Mouse (Mus musculus): ENCODE measurements around the gene Ift46. TPM values are rescaled to one million over a fixed set of nuclear protein-coding genes. Genes with fewer than 3 reads are reported as not detected.

Ift46 gene
- polyA plus RNA-seq, 1 experiment, result 67.5 TPM

DNA sequence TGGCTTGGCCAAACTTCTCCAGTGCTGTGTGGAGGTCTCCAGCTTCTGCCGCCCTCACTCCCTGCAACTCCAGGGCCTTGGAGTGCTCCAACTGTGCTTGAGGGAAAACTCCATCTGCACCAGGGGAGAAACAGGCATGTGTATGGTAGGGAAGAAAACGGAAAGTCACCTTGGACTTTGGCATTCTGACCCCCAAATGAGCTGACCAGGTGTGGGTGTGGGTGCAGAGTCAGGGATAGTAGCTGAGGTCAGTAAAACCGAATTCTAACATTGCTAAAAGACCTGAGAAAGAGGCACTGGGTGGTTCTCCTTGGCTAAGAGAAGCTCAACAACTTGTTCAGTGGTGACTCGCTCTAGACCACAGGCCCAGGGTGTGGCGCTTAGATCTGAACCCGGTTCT, 34.0 kb downstream of the Ift46 start:
- WGBS, result 71% methylated on average over 6 of the region's 6 CpGs
- Histone ChIP-seq H3K4me1 (ENCODE audit: control insufficient read depth, insufficient read depth, low read length) (no peaks in the 10 kb centered on the region), H3K4me3 (replicated peaks; ENCODE audit: extremely low read depth, low read depth, low read length) (no peak overlapping the region)
- DNase-seq, result no peak
- TF ChIP-seq CTCF (IDR thresholded peaks at IDR 0.05; ENCODE audit: insufficient read depth, low read length) (no peak), POLR2A (IDR thresholded peaks at IDR 0.05; ENCODE audit: borderline replicate concordance, extremely low read depth, low read depth, low read length) (no peak)

DNA sequence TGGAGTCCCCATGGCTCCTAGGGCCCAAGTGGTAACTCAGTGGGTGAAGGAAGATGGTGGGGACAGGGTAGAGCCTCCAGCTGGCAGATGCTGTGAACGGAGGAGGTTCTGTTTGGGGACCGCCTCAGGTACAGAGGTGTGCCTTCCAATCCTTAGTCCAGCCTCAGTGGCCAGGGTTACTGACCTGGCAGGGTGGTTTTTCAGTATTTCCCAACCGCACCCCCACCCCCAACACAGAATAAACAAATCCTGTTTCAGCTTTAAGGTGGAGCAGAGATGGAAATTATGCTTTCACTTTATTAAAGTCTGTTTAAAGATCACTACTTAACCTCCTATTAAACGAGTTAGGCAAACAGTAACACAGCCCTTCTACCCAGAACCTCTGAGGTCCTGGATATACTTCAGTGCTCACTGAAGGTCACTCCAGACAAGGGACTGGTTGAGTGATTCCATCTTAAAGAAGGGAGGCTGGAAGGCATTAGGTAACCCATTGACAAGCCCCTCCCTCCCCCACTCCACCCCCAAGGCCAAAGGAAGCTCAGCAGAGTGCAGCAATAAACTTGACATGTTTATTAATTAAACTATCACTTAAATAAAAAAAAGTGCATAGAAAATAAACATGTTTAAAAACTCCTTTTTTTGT, 35.2 kb downstream of the Ift46 start, which contains the start of gene Ttc36:
Ttc36 (minus strand) TSS at position 265 of the 643 bp plus-strand sequence.
- no peaks in the 10 kb centered on the region for H3K4me1 ChIP-seq (ENCODE audit: control insufficient read depth, insufficient read depth, low read length)
- no peak within 1 kb of the TSS for H3K4me3 ChIP-seq (replicated peaks; ENCODE audit: extremely low read depth, low read depth, low read length)
- peak; percentile 30; the same call in 1 of the 2 replicates for TF ChIP-seq POLR2A (IDR thresholded peaks at IDR 0.05; ENCODE audit: borderline replicate concordance, extremely low read depth, low read depth, low read length)
- TF ChIP-seq CTCF (IDR thresholded peaks at IDR 0.05; ENCODE audit: insufficient read depth, low read length), result no peak
- 48% methylated on average over 4 of the region's 4 CpGs for WGBS
- peak; percentile 45 for DNase-seq

DNA sequence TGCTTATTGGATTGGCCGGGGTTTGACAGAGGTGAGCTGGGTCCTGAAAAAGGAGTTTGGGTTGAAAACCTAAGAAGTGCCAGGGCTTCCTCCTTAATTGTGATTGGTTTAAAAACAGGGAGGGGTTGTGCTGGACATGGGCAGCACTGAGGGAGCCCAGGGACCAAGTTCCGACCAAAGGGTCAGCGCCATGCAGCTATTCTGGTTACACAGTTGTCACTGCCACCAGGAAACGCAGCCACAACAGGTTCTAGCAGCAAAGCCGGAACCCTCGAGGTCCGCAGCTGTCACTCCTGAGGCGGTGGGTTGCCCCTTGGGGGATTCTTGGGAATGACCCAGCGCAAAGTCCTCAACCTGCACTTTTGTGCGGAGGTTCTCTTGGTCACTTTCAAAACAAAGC, 37.0 kb downstream of the Ift46 start:
- Histone ChIP-seq H3K4me3 (replicated peaks; ENCODE audit: extremely low read depth, low read depth, low read length) (no peak overlapping the region), H3K4me1 (ENCODE audit: control insufficient read depth, insufficient read depth, low read length) (no peaks in the 10 kb centered on the region)
- TF ChIP-seq POLR2A (IDR thresholded peaks at IDR 0.05; ENCODE audit: borderline replicate concordance, extremely low read depth, low read depth, low read length), result no peak
- TF ChIP-seq CTCF (IDR thresholded peaks at IDR 0.05; ENCODE audit: insufficient read depth, low read length), result no peak
- DNase-seq, result no peak
- 91% methylated on average over 10 of the region's 10 CpGs for WGBS

GRCm38 (mm10) chr9:44805536-44805935, 37.8 kb downstream of the Ift46 start:
- DNase-seq, result no peak
- TF ChIP-seq POLR2A (IDR thresholded peaks at IDR 0.05; ENCODE audit: borderline replicate concordance, extremely low read depth, low read depth, low read length) (no peak), CTCF (IDR thresholded peaks at IDR 0.05; ENCODE audit: insufficient read depth, low read length) (no peak)
- no peak overlapping the region for H3K4me3 ChIP-seq (replicated peaks; ENCODE audit: extremely low read depth, low read depth, low read length)
- no peaks in the 10 kb centered on the region for H3K4me1 ChIP-seq (ENCODE audit: control insufficient read depth, insufficient read depth, low read length)
- 87% methylated on average over 5 of the region's 5 CpGs for WGBS

DNA sequence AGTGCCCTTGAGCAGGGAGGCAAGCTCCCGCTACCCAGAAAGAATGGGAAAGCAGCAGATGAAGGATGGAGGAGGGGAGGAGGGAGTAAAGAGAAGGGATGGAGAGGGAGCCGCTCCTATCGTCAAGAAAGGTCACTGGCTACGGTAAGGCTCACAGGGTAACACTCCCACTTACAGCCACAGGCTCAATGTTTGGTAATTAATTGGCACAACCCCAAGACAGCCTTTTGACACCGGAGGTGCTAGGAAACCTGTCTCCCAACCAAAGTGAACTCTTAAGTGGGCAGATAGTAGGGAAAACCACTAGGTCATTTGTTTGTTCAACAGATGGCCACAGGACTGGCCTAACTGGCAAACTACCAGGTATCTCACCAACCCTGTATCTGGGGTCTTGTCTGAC, 39.4 kb downstream of the Ift46 start:
- no peak for DNase-seq
- no peaks in the 10 kb centered on the region for H3K4me1 ChIP-seq (ENCODE audit: control insufficient read depth, insufficient read depth, low read length)
- WGBS, result 62% methylated on average over 5 of the region's 5 CpGs
- TF ChIP-seq CTCF (IDR thresholded peaks at IDR 0.05; ENCODE audit: insufficient read depth, low read length) (no peak), POLR2A (IDR thresholded peaks at IDR 0.05; ENCODE audit: borderline replicate concordance, extremely low read depth, low read depth, low read length) (no peak)
- no peak overlapping the region for H3K4me3 ChIP-seq (replicated peaks; ENCODE audit: extremely low read depth, low read depth, low read length)

GRCm38 (mm10) chr9:44807778-44808177, 40.1 kb downstream of the Ift46 start:
- no peak for TF ChIP-seq POLR2A (IDR thresholded peaks at IDR 0.05; ENCODE audit: borderline replicate concordance, extremely low read depth, low read depth, low read length)
- no peak for TF ChIP-seq CTCF (IDR thresholded peaks at IDR 0.05; ENCODE audit: insufficient read depth, low read length)
- Histone ChIP-seq H3K4me3 (replicated peaks; ENCODE audit: extremely low read depth, low read depth, low read length) (no peak overlapping the region), H3K4me1 (ENCODE audit: control insufficient read depth, insufficient read depth, low read length) (no peaks in the 10 kb centered on the region)
- DNase-seq, result no peak
- 94% methylated on average over 10 of the region's 10 CpGs for WGBS

- 66% methylated on average over 10 of the region's 10 CpGs for WGBS
- no peaks in the 10 kb centered on the region for H3K4me1 ChIP-seq (ENCODE audit: control insufficient read depth, insufficient read depth, low read length)
- no peak for DNase-seq
- TF ChIP-seq CTCF (IDR thresholded peaks at IDR 0.05; ENCODE audit: insufficient read depth, low read length), result no peak
- TF ChIP-seq POLR2A (IDR thresholded peaks at IDR 0.05; ENCODE audit: borderline replicate concordance, extremely low read depth, low read depth, low read length), result no peak
- no peak overlapping the region for H3K4me3 ChIP-seq (replicated peaks; ENCODE audit: extremely low read depth, low read depth, low read length)
Observed at GRCm38 (mm10) chr9:44810316-44810715, 42.6 kb downstream of the Ift46 start.

DNA sequence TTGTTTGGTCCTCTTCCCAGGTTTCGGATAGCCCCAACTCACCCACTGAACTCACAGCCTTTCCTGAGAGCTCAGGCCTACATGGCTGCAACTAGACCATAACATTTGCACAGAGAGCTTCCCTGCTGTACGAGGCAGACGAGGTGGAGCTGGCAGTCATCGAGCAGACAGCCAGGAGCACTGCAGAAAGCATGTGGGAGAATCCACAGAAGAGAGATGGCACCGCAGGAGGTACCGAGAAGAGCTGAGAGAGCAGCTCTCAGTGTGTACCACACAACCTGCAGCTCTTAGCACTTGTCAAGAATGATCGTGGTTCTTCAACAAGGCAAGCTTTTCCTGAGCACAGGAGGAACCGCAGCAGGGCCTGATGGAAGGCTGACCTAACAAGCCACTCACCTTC, 46.5 kb downstream of the Ift46 start:
- TF ChIP-seq CTCF (IDR thresholded peaks at IDR 0.05; ENCODE audit: insufficient read depth, low read length) (no peak), POLR2A (IDR thresholded peaks at IDR 0.05; ENCODE audit: borderline replicate concordance, extremely low read depth, low read depth, low read length) (no peak)
- no peak for DNase-seq
- Histone ChIP-seq H3K4me1 (ENCODE audit: control insufficient read depth, insufficient read depth, low read length) (no peaks in the 10 kb centered on the region), H3K4me3 (replicated peaks; ENCODE audit: extremely low read depth, low read depth, low read length) (no peak overlapping the region)
- 92% methylated on average over 8 of the region's 8 CpGs for WGBS

- H3K4me3 ChIP-seq (replicated peaks; ENCODE audit: extremely low read depth, low read depth, low read length), result no peak overlapping the region
- no peaks in the 10 kb centered on the region for H3K4me1 ChIP-seq (ENCODE audit: control insufficient read depth, insufficient read depth, low read length)
- TF ChIP-seq POLR2A (IDR thresholded peaks at IDR 0.05; ENCODE audit: borderline replicate concordance, extremely low read depth, low read depth, low read length), result no peak
- TF ChIP-seq CTCF (IDR thresholded peaks at IDR 0.05; ENCODE audit: insufficient read depth, low read length), result no peak
- DNase-seq, result no peak
- WGBS, result 83% methylated on average over 5 of the region's 5 CpGs
Observed at GRCm38 (mm10) chr9:44817522-44817921, 49.8 kb downstream of the Ift46 start.

Data from lung, adult 2 months (tissue).